Mouse (Mus musculus): ENCODE data around the gene Lgi1.

Gene Lgi1

DNA sequence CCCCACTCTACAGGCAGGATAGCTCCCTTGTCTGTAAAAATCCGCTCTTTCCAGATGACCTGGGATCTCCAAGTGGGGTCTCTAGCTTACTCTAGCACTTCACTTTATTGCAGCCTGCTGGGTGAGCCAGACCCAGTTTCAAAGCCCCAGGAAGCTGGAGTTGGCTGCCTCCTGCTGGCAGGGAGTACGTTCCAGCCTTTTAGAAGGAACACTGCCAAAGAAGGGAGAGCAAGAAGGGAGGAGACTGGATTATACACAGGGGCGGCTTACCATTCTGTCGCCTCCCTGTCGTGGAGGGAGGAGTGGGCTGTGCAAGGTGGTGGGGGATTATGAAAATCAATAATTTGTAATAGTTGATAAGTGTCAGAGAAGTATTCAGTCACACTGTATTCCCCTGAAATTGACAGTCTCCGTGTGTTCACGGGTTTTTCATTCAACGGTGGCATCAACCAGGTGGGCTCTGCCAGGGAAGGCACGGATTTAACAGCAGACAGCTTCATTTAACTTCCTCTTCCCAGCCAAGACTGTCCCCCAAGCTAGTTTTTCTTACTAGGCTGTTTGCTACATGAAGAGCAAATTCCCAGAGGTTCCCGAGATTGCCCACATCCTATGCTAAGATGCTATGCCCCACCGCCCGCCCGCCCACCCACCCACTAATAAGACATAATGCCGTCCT, 369 bp upstream of the Lgi1 start:
- DNase-seq: no peak

DNA sequence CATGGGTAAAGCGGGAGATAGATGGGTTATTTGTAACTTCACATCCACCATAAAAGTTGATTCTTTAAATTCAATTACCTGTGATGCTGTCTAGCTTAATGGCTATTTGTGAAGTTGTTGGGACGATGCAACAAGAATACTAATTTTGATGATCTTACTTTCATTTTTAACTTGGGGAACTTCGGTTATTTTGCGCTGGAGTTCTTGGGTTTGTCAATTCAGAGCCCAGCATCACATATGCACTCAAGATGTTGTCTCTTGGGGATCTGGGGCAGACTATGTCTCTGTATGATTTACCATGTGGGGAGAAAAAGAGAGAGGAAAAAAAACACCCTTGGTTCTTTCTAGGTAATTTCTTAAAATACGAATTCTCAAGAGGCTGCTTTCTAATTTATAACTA, 1.4 kb downstream of the Lgi1 start:
- no peak for DNase-seq

GRCm38 (mm10) chr19:38267469-38267868, 3.1 kb downstream of the Lgi1 start:
- DNase-seq: no peak

GRCm38 (mm10) chr19:38271071-38271470, 6.7 kb downstream of the Lgi1 start:
- no peak for DNase-seq

GRCm38 (mm10) chr19:38273820-38274219, 9.5 kb downstream of the Lgi1 start:
- DNase-seq: no peak

DNA sequence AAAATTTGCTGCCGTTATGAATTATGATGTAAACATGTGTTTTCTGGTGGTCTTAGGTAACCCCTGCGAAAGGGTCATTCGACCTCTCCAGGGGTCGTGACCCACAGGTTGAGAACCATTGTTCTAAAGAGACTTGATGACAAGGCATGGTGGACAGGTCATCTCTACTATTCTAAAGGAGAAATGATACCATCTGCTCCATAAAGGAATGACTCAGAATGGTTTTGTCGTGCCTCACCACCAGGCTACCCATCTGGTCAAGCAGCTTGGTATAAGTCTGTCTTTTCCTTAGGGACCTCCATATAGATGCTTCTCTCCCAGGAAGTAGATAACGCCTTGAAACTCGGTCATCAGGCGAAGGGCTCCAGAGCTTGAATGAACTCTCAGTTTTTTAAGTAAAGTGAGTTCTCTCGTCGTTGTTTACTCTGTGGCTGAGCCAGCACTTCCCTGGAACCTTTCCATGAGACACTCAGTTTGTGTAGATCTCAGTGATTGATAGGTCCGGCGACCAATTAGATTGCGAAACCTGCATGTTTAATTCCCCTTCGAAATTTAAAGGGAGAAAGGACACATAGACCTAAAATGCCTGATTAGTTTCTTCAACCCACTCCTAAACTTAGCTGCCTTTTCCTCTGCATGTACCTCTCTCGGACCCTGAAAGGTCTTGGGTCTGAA, 10.5 kb downstream of the Lgi1 start:
- no peak for DNase-seq

GRCm38 (mm10) chr19:38276226-38276625, 11.9 kb downstream of the Lgi1 start:
- DNase-seq: no peak

DNA sequence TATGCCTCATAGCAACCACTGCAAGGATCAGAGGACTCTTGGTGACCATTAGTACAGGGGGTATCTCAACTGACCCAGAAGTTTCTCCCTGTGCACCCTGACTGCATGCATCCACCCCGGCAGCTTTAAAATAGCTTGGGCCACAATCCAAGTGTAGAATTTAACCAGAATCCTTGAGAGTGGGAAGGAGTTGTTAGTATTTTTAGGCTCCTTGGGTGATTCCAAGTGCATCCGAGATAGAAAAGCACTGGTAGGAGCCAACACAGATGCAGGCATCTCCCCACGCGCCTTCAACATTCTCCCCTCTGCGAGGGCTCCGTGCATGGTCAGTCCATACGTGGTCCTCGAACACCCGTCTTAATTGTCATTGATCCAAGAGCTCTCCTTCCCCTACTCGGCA, 15.9 kb downstream of the Lgi1 start:
- DNase-seq: no peak

DNA sequence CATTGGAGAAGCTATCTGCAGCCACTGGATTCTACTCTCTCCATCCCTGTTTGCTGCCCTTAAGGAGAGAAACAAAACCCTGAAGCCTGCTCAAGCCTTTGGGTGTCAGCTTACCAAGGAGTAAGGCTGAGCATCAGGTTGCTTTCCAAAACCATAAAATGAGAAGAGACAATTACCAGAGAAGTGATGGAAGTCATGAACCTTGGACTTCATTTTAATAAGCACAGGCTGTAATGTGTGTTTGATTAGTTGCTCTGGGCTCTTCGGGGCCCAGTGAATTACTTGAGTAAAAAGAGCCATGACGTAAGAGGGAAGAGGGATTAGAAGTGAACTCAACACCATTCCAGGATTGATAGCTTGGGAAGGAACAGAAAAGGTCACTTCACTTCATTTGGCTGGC, 18.1 kb downstream of the Lgi1 start:
- DNase-seq: no peak

DNA sequence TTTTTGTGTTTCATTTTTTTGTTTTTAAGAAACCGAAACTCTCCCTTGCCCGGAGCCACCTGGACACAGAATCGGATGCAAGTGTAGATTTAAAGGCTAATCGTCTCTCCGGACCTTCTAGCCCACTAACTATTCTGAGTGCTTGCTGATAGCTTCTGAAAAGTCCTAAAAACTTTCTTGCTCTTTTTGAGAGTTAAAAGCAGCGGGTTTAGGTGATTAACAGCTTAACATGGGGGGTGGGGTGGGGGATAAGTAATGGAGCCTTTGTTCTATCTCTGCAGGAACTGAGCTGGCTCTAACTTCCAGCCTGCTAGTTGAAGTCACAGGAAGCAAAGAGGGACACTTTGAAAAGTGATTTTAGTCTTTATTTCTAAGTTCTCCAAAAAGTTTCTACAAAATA, 24.2 kb downstream of the Lgi1 start:
- no peak for DNase-seq

GRCm38 (mm10) chr19:38291432-38291831, 27.1 kb downstream of the Lgi1 start:
- DNase-seq: no peak

- DNase-seq: no peak
Measured at GRCm38 (mm10) chr19:38298018-38298626, 33.8 kb downstream of the Lgi1 start.

GRCm38 (mm10) chr19:38308116-38308515, 43.8 kb downstream of the Lgi1 start:
- no peak for DNase-seq

DNA sequence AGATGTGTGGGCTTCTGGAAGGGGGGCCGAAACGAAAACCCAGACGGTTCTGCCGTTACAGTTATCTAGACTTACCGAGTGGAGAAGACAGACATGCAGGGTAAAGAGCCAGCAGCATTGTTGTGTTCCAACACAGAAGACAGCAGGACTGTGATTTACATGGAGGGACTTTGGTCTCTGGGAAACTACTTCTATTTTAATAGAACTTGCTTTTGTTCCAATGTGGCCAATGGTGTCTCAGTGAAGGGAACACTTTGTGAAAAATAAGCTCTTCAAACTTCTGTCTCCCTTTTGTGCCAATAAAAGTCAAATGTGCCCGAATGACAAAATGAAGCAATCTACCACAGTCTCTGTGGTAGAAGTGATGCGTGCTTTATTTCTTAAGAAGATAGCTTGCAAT, 50.8 kb downstream of the Lgi1 start:
- DNase-seq: no peak

- DNase-seq: no peak
Measured at GRCm38 (mm10) chr19:38316602-38317313, 52.4 kb downstream of the Lgi1 start.

DNA sequence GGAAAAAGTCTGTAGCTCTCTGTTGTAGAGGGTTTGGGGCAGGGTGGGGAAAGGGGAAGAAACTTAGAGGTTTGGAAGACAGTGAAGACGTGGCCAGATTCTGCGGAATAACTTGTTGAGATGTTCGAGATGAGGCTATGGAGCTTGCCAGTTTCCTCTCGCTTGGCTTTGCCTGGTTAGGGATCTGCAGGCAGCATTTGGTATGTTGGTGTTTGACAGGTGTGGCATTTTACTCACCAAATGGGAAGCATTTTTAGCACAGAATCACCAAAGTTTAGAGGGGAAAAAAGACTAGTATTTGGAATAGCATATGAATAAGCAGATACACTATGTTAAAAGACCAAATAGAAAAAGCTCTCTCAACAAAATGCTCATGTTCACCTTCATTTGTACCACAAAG, 54.0 kb downstream of the Lgi1 start:
- no peak for DNase-seq

DNA sequence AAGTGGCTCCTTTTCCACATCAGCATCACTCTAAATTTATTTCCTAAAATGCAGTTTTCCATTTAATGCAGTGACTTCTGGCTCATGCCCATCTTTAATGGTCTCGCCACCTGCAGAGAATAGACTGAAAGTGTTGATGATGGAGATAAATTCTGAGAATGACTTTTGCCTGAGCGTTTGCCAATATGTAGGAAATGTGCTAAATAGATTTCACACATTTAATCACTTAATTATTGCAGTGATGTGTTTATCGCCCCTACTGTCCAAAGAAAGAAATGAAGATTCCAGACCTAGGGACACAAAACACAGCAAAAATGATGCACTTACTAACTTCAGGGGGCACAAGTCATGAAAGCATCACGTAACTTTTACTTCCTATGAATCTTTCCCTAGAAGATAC, 54.8 kb downstream of the Lgi1 start:
- DNase-seq: no peak

- no peak for DNase-seq
Measured at GRCm38 (mm10) chr19:38320651-38321188, 56.4 kb downstream of the Lgi1 start.

DNA sequence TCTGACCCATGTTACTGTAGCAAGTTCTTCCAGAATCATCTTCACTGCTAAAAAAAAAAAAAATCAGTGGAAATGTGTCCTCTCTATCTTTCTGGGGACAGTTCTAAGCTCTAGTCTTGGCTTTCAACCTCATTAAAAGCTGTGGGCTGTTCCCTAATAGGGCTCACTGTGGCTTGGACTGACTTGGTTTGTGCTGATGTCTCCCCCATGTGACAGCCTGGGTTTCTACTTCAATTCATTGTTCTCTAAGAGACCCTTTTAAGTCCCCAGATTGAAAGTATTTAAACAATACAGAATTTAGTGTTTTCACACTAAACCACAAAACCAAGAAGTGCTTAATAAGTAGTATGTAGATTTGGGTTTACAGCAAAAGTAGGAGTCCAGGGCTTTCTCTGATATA, 59.4 kb downstream of the Lgi1 start:
- no peak for DNase-seq

GRCm38 (mm10) chr19:38324147-38325028, 60.1 kb downstream of the Lgi1 start:
- no peak for DNase-seq

DNA sequence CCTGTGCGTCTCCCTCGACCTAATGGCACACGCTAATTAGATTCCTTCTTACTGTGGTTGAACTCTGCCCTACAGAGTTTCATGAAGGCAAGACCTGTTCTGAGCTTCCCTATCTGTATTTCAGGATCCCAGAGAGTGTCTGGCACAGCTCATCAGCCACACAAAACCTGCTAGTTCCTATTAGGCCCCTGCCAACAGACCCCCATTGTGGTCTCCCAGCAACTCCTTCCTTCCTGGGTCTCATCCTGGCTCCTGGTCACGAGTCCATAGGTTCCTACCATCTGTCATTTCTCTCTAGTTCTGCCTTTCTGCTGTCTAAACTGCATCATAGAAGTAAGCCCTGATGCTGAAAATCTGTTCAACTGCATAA, 60.7 kb downstream of the Lgi1 start:
- DNase-seq: no peak

GRCm38 (mm10) chr19:38325854-38326253, 61.5 kb downstream of the Lgi1 start:
- no peak for DNase-seq

- DNase-seq: no peak
Measured at GRCm38 (mm10) chr19:38327002-38327401, 62.7 kb downstream of the Lgi1 start.

All from kidney, adult 11 months (tissue).